In genomic region chr1:55446273-55446672, GRCm38 (mm10) we compare ENCODE assay signal across 20 mouse cellular contexts. TPM values are rescaled to one million over a fixed set of nuclear protein-coding genes. Genes with fewer than 3 reads are reported as not detected.
A peak's percentile ranks its signal among the peaks of the same experiment; 100 is the strongest.
DNase-seq lines count a peak whose midpoint lies in the region; ATAC-seq lines count a peak whose summit lies in the region.
"Had no signal": no experiment of that assay in that cellular context is flagged by ENCODE, and none has a peak within 500 bp of the region (broad histone marks: within the 10 kb centered on the region; RNA-seq: fewer than 3 reads in every experiment).

No protein-coding gene starts in this region.

- 62% methylated on average over 5 of the region's 5 CpGs for WGBS in heart, embryonic 13.5 days
- WGBS in stomach, embryonic 15.5 days = 71% methylated on average over 5 of the region's 5 CpGs

- H3K36me3 ChIP-seq in heart, embryonic 13.5 days = no peaks in the 10 kb centered on the region
- H3K36me3 ChIP-seq in stomach, embryonic 15.5 days = no peaks in the 10 kb centered on the region
- H3K36me3 ChIP-seq: hindbrain, embryonic 15.5 days; limb, embryonic 13.5 days; liver, embryonic 12.5 days; midbrain, embryonic 15.5 days; neural tube, embryonic 13.5 days had no signal

- no peaks in the 10 kb centered on the region for H3K27me3 ChIP-seq in heart, embryonic 13.5 days (replicated peaks)
- H3K27me3 ChIP-seq in stomach, embryonic 15.5 days (replicated peaks) = no peaks in the 10 kb centered on the region
- H3K27me3 ChIP-seq: hindbrain, embryonic 15.5 days; limb, embryonic 13.5 days; liver, embryonic 12.5 days; midbrain, embryonic 15.5 days; neural tube, embryonic 13.5 days had no signal

- DNase-seq in heart, adult 8-10 months (ENCODE audit: low spot score) = no peak
- peak; percentile 60 to 64 for DNase-seq in thymus, postnatal 10 days (ENCODE audit: low spot score in 2 of 2)
- no peak for DNase-seq in frontal cortex, postnatal 10 days (ENCODE audit: low spot score in 2 of 2)
- DNase-seq in cerebellum, adult 11-12 months = no peak
- DNase-seq in cerebellum, adult 9-10 months = no peak
- DNase-seq: cerebellum, adult 11 months; cerebellum, postnatal 14 days; gastrocnemius, postnatal 10 days; kidney, postnatal 25 days; right cerebral cortex, postnatal 4 days had no signal

- ATAC-seq in heart, embryonic 13.5 days (ENCODE audit: extremely low read depth, insufficient number of reproducible peaks, low FRiP score, low TSS enrichment) = no peak
- peak; percentile 44 for ATAC-seq in CD4-positive, CD25-positive, alpha-beta regulatory T cell, adult 4 months
- ATAC-seq in stomach, embryonic 15.5 days (ENCODE audit: insufficient read depth, low FRiP score, low read depth) = no peak; the same call in 1 of the 2 replicates
- ATAC-seq: forebrain, embryonic 14.5 days; intestine, postnatal 0 days; liver, embryonic 12.5 days; midbrain, embryonic 15.5 days had no signal

- no peaks in the 10 kb centered on the region for H3K9me3 ChIP-seq in heart, embryonic 13.5 days
- no peaks in the 10 kb centered on the region for H3K9me3 ChIP-seq in stomach, embryonic 15.5 days
- H3K9me3 ChIP-seq: hindbrain, embryonic 15.5 days; limb, embryonic 13.5 days; liver, embryonic 12.5 days; midbrain, embryonic 15.5 days; neural tube, embryonic 13.5 days had no signal

- no peak overlapping the region for H3K4me3 ChIP-seq in heart, embryonic 13.5 days
- no peak overlapping the region for H3K4me3 ChIP-seq in stomach, embryonic 15.5 days (replicated peaks)
- H3K4me3 ChIP-seq: hindbrain, embryonic 15.5 days; limb, embryonic 13.5 days; liver, embryonic 12.5 days; midbrain, embryonic 15.5 days; neural tube, embryonic 13.5 days had no signal

- 0 out of 2 replicates have a peak overlapping the region, but pooled peaks have one; percentile 36 for H3K27ac ChIP-seq in heart, embryonic 13.5 days (replicated peaks)
- peak overlapping the region; percentile 31; the same call in 1 of the 2 replicates for H3K27ac ChIP-seq in stomach, embryonic 15.5 days
- H3K27ac ChIP-seq: hindbrain, embryonic 15.5 days; limb, embryonic 13.5 days; liver, embryonic 12.5 days; midbrain, embryonic 15.5 days; neural tube, embryonic 13.5 days had no signal

- no peak overlapping the region for H3K4me2 ChIP-seq in heart, embryonic 13.5 days
- H3K4me2 ChIP-seq in stomach, embryonic 15.5 days = no peak overlapping the region
- H3K4me2 ChIP-seq: hindbrain, embryonic 15.5 days; limb, embryonic 13.5 days; liver, embryonic 12.5 days; midbrain, embryonic 15.5 days; neural tube, embryonic 13.5 days had no signal

- no peak overlapping the region for H3K9ac ChIP-seq in heart, embryonic 13.5 days
- H3K9ac ChIP-seq in stomach, embryonic 15.5 days = no peak overlapping the region
- H3K9ac ChIP-seq: hindbrain, embryonic 15.5 days; limb, embryonic 13.5 days; liver, embryonic 12.5 days; midbrain, embryonic 15.5 days; neural tube, embryonic 13.5 days had no signal

- H3K4me1 ChIP-seq in heart, embryonic 13.5 days = peaks cover 18% of the 10 kb centered on the region
- H3K4me1 ChIP-seq in stomach, embryonic 15.5 days = no peaks in the 10 kb centered on the region
- H3K4me1 ChIP-seq: limb, embryonic 13.5 days had no signal

RNA-seq across cellular contexts. Expression of gene Plcl1, which starts 40.6 kb away (rescaled TPM):
- 0.67 and 0.71 TPM in 2 replicates for polyA plus RNA-seq in heart, embryonic 13.5 days (2015; fragmentation: Nextera tagmentation; extraction: Ambion mirVana)
- 1 to 10 TPM; 3.0 to 4.7 (median 3.5) TPM for total RNA-seq in heart, adult 8-10 months (2022)
- 1 to 10 TPM; 2.3 to 6.2 TPM for polyA plus RNA-seq in CD4-positive, CD25-positive, alpha-beta regulatory T cell, adult 4 months (2017; shearing (Covaris generic))
- polyA plus RNA-seq in stomach, embryonic 15.5 days (2015; fragmentation: Nextera tagmentation; extraction: Ambion mirVana) = 2.5 and 2.6 TPM in 2 replicates

Comparison
In these comparisons a context has a peak if more than half of its experiments do, and no peak if none do; other contexts are left out.
1. DNase-seq: peak in thymus, postnatal 10 days (2 of 2); none in heart, adult 8-10 months (single experiment), frontal cortex, postnatal 10 days (0 of 2), cerebellum, adult 11-12 months (single experiment) and cerebellum, adult 9-10 months (single experiment).